Mouse (Mus musculus) ES-Bruce4 (cell line): ENCODE measurements around the gene Mapkap1. TPM values are rescaled to one million over a fixed set of nuclear protein-coding genes. Genes with fewer than 3 reads are reported as not detected.

Experiments
- H3K27ac ChIP-seq: 2 replicates; pipeline ENCODE4 v1.5.1; 2012; ENCODE audit warnings: low read length, inconsistent platforms; ENCODE audit not compliant: insufficient read depth
- H3K27me3 ChIP-seq: 2 replicates; pipeline ENCODE4 v1.6.1; 2012; ENCODE audit warnings: mild to moderate bottlenecking, low read length, inconsistent platforms; ENCODE audit not compliant: control insufficient read depth, poor library complexity, insufficient read depth, severe bottlenecking
- H3K36me3 ChIP-seq: 2 replicates; pipeline ENCODE4 v1.6.1; 2012; ENCODE audit warnings: inconsistent platforms, mild to moderate bottlenecking, low read length, moderate library complexity; ENCODE audit not compliant: control insufficient read depth, poor library complexity, insufficient read depth, severe bottlenecking
- H3K4me1 ChIP-seq: one replicate; pipeline ENCODE4 v1.8.1; 2011; ENCODE audit warnings: low read length; ENCODE audit not compliant: control insufficient read depth, insufficient read depth
- H3K4me3 ChIP-seq: 2 replicates; pipeline ENCODE4 v1.5.1; 2011; ENCODE audit warnings: low read depth, mild to moderate bottlenecking, low read length
- H3K9ac ChIP-seq: 2 replicates; pipeline ENCODE4 v1.6.1; 2012; ENCODE audit warnings: low read depth, mild to moderate bottlenecking, inconsistent platforms; ENCODE audit not compliant: poor library complexity, severe bottlenecking
- H3K9me3 ChIP-seq: replicated peaks from 2 replicates; pipeline ENCODE4 v1.6.1; 2012; ENCODE audit warnings: mild to moderate bottlenecking, low read length, inconsistent platforms; ENCODE audit not compliant: control insufficient read depth, poor library complexity, insufficient read depth, severe bottlenecking
- CTCF ChIP-seq: IDR thresholded peaks from one replicate; pipeline ENCODE4 v1.8.1; 2011; ENCODE audit warnings: low read depth, low read length
- EP300 ChIP-seq: IDR thresholded peaks from 2 replicates; pipeline ENCODE4 v1.6.1; 2011; ENCODE audit warnings: low read depth, low read length; ENCODE audit not compliant: insufficient read depth
- POLR2A ChIP-seq: IDR thresholded peaks from one replicate; pipeline ENCODE4 v1.8.1; 2011; ENCODE audit warnings: low read length; ENCODE audit not compliant: insufficient read depth
- polyA plus RNA-seq: library from polyadenylated mRNA; stranded (reverse); fragments of >200 nt; gene quantifications from 2 replicates; pipeline ENCODE4 v1.2.4, GENCODE M21; 2011; ENCODE audit warnings: low read depth; ENCODE audit not compliant: missing spikeins, insufficient read depth, insufficient read length

Gene Mapkap1
- polyA plus RNA-seq, 1 experiment = 48.1 TPM

DNA sequence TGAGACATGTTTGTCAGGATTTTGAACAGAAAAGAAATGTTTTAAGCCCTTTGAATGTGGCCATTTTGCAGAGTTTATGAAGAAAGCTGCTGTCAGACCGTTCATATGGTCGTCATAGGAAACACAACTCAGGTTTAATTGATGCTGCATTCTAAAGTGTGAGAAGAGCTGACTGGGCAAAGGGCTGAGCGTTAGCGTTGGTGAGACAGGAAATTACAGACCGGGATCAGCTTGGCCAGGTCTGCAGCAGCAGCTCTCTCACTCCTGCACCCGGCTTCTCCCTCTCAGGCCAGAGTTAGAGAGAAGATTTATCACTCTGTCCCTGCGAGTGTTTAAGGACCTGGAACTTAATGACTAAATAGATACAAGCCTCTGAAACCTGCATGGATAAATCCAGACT, 194.2 kb downstream of the Mapkap1 start:
- no peak for TF ChIP-seq POLR2A
- TF ChIP-seq CTCF = no peak
- TF ChIP-seq EP300 = no peak
- Histone ChIP-seq H3K27me3 (no peaks in the 10 kb centered on the region), H3K9me3 (no peaks in the 10 kb centered on the region), H3K27ac (no peak overlapping the region), H3K36me3 (no peaks in the 10 kb centered on the region), H3K4me3 (no peak overlapping the region), H3K9ac (no peak overlapping the region), H3K4me1 (no peaks in the 10 kb centered on the region)

- Histone ChIP-seq H3K4me1 (no peaks in the 10 kb centered on the region), H3K27ac (no peak overlapping the region), H3K9ac (no peak overlapping the region), H3K9me3 (no peaks in the 10 kb centered on the region), H3K27me3 (no peaks in the 10 kb centered on the region), H3K36me3 (no peaks in the 10 kb centered on the region), H3K4me3 (no peak overlapping the region)
- TF ChIP-seq POLR2A (no peak), EP300 (no peak), CTCF (no peak)
Measured at GRCm38 (mm10) chr2:34602111-34602541, 195.6 kb downstream of the Mapkap1 start.

DNA sequence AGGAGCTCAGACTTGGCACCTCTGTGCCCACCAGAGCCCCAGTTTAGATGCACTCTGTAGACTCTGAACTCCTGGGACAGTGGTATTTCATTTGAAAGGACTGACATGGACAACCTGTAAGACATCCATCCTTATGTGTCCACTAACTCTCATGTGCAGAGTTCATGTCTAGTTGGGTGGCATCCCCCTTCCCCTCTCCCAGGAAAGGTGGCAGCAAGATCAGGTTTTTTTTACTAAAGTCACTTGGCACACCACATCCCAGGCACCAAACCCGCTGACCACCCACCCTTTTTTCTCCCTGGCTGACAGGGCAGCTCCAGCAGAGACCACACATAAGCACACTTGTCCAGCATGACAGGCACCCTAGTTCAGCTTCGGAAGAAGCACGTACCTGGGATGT, 196.3 kb downstream of the Mapkap1 start:
- no peak overlapping the region for H3K27ac ChIP-seq
- H3K4me1 ChIP-seq = no peaks in the 10 kb centered on the region
- H3K36me3 ChIP-seq = no peaks in the 10 kb centered on the region
- no peak overlapping the region for H3K4me3 ChIP-seq
- TF ChIP-seq POLR2A (no peak), CTCF (no peak), EP300 (no peak)
- H3K27me3 ChIP-seq = no peaks in the 10 kb centered on the region
- H3K9ac ChIP-seq = no peak overlapping the region
- no peaks in the 10 kb centered on the region for H3K9me3 ChIP-seq

- Histone ChIP-seq H3K9me3 (no peaks in the 10 kb centered on the region), H3K9ac (no peak overlapping the region), H3K27me3 (no peaks in the 10 kb centered on the region), H3K27ac (no peak overlapping the region), H3K4me3 (no peak overlapping the region), H3K4me1 (no peaks in the 10 kb centered on the region), H3K36me3 (no peaks in the 10 kb centered on the region)
- TF ChIP-seq CTCF (no peak), EP300 (no peak), POLR2A (no peak)
Measured at GRCm38 (mm10) chr2:34603653-34604214, 197.2 kb downstream of the Mapkap1 start.

GRCm38 (mm10) chr2:34605040-34605439, 198.5 kb downstream of the Mapkap1 start:
- H3K27ac ChIP-seq = peak overlapping the region; percentile 17; the same call in 1 of the 2 replicates
- no peaks in the 10 kb centered on the region for H3K36me3 ChIP-seq
- no peaks in the 10 kb centered on the region for H3K9me3 ChIP-seq
- TF ChIP-seq CTCF (no peak), POLR2A (no peak), EP300 (no peak)
- H3K27me3 ChIP-seq = no peaks in the 10 kb centered on the region
- no peaks in the 10 kb centered on the region for H3K4me1 ChIP-seq
- H3K4me3 ChIP-seq = no peak overlapping the region
- H3K9ac ChIP-seq = no peak overlapping the region

DNA sequence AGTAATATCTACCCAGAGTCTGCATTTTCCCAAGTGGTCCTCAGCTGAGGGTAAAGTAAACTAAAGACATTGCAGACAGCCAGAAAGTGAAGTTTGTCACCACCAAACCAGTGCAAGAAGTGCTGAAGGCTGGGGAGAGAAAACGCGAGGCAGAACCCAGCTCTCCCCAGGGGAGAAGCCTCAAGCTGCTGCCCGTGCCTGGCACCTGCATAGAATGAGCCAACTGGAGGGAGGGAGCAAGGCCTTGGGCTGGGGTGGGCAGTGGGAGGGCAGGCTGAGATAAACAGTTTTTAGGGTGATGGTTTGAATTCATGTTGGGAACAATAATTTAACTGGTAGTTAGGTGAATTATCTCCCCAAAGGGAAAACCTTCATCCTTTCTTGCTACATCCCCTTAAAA, 202.3 kb downstream of the Mapkap1 start:
- no peaks in the 10 kb centered on the region for H3K27me3 ChIP-seq
- no peaks in the 10 kb centered on the region for H3K9me3 ChIP-seq
- no peak overlapping the region for H3K27ac ChIP-seq
- no peak overlapping the region for H3K4me3 ChIP-seq
- no peaks in the 10 kb centered on the region for H3K4me1 ChIP-seq
- H3K9ac ChIP-seq = no peak overlapping the region
- H3K36me3 ChIP-seq = no peaks in the 10 kb centered on the region
- no peak for TF ChIP-seq CTCF
- no peak for TF ChIP-seq POLR2A
- TF ChIP-seq EP300 = no peak
